Mouse (Mus musculus) embryonic facial prominence, embryonic 12.5 days (tissue): ENCODE results near the gene Gak. TPM values are rescaled to one million over a fixed set of nuclear protein-coding genes. Genes with fewer than 3 reads are reported as not detected.
"Not testable (repeated sequence)": the region's sequence is repeated elsewhere in the genome, so short reads cannot be mapped to it uniquely, and the experiment has no call there.

Source experiments
- ATAC-seq: fragments of 200-750 bp; cut with Nextera tagmentation; 2 replicates; pipeline ENCODE4 v1.8.0; 2017; ENCODE audit not compliant: insufficient number of reproducible peaks, insufficient read depth, low FRiP score, low TSS enrichment
- H3K27ac ChIP-seq: fragments of 300-500 bp; sonication (generic); 2 replicates; pipeline ENCODE4 v1.5.1; 2016; ENCODE audit warnings: mild to moderate bottlenecking
- H3K27me3 ChIP-seq: fragments of 300-500 bp; sonication (generic); 2 replicates; pipeline ENCODE4 v1.6.1; 2016; ENCODE audit warnings: mild to moderate bottlenecking, moderate library complexity
- H3K36me3 ChIP-seq: fragments of 300-500 bp; sonication (generic); 2 replicates; pipeline ENCODE4 v1.6.1; 2016; ENCODE audit warnings: mild to moderate bottlenecking
- H3K4me1 ChIP-seq: fragments of 300-500 bp; sonication (generic); 2 replicates; pipeline ENCODE4 v1.6.1; 2016
- H3K4me2 ChIP-seq: fragments of 300-500 bp; sonication (generic); replicated peaks from 2 replicates; pipeline ENCODE4 v1.6.1; 2016; ENCODE audit warnings: mild to moderate bottlenecking, moderate library complexity
- H3K4me3 ChIP-seq: fragments of 300-500 bp; sonication (generic); 2 replicates; pipeline ENCODE4 v1.5.1; 2016; ENCODE audit warnings: mild to moderate bottlenecking
- H3K9ac ChIP-seq: fragments of 300-500 bp; sonication (generic); 2 replicates; pipeline ENCODE4 v1.6.1; 2016; ENCODE audit warnings: mild to moderate bottlenecking, moderate library complexity
- H3K9me3 ChIP-seq: fragments of 300-500 bp; sonication (generic); 2 replicates; pipeline ENCODE4 v1.6.1; 2016; ENCODE audit warnings: mild to moderate bottlenecking, moderate library complexity
- WGBS: fragments of 180-500 bp; shearing (Covaris S2); methylation state at CpG from one replicate; pipeline ENCODE4 v1.1.7; 2016; 5-methylcytosine and 5-hydroxymethylcytosine counted together
- polyA plus RNA-seq: library from polyadenylated mRNA; unstranded; fragments of >200 nt; fragmentation: Nextera tagmentation; extraction: Ambion mirVana; gene quantifications from 2 replicates; pipeline ENCODE4 v1.2.1, GENCODE M21; 2016

The Gak gene
- polyA plus RNA-seq, 1 experiment from 2014 or later = 53.5 TPM

DNA sequence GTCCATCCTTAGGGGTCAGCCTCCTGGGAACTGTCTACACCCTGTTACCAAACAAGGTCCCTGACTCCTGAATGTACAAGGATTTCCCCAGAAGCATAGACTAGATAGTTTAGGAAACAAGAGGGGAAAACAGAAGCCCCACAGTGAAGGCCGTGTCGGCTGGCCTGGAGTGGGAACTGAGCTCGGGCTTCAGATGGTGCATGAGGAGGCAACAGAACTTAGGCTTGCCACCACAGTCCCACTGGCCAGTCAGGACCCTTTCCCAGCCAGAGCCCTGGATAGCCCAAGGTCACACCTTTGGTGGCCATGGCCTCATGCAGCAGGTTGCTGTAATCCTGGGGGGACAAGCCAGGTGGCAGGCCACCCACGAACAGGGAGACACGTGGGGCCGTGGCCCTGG, 23.8 kb upstream of the Gak start:
- Histone ChIP-seq H3K4me3 (no peak overlapping the region), H3K4me1 (no peaks in the 10 kb centered on the region), H3K9me3 (no peaks in the 10 kb centered on the region), H3K9ac (no peak overlapping the region), H3K27ac (no peak overlapping the region), H3K27me3 (no peaks in the 10 kb centered on the region), H3K4me2 (no peak overlapping the region), H3K36me3 (peaks cover 68% of the 10 kb centered on the region)
- 86% methylated on average over 6 of the region's 6 CpGs for WGBS
- no peak for ATAC-seq

DNA sequence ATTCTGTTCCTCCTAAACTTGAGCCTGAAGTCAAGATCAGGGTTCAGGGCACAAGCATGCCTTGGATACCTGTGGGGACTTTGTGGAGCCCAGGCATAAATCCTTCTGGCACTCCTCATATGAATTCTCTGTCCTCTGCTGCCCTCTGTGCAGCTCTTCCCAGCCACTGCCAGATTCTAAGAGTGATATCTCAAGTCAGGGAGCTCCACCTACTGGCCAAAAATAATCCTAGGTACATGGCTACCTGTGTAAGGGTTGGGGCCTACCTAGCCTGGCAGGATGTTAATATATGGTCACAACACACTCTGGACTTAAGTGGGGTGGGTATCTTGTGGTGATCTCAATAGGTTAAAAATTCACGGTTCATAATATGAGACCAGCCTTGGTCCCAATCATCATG, 22.3 kb upstream of the Gak start:
- Histone ChIP-seq H3K9ac (no peak overlapping the region), H3K4me2 (no peak overlapping the region), H3K36me3 (peaks cover 72% of the 10 kb centered on the region), H3K4me3 (no peak overlapping the region), H3K27ac (no peak overlapping the region), H3K4me1 (no peaks in the 10 kb centered on the region), H3K27me3 (no peaks in the 10 kb centered on the region), H3K9me3 (no peaks in the 10 kb centered on the region)
- ATAC-seq = no peak
- 62% methylated on average over 1 of the region's 1 CpGs for WGBS

DNA sequence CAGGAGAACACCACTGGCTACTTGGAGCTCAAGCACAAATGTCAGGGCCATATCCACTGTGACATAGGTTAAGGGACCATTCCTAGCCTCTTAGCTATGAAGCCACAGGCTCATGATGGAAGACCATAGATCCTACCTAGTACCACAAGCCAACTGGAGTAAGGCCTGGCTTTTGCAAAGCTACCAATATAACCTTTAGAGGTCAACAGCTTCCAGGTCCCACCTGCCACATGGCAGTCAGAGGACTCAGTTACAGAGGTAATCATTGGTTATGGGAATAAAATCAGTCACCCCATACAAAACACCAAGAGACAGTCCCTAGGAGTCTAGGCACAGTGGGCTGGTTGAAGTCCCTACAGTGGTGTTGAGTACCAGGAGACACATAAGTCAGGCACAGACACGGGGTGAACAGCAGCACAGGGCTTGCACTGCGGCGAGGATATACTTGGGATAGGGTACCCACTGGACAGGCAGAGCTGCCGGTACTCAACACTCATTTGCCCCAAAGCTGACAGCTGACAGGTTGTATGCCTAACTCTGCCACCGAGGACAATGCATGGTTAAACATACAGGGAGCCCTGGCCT, 21.7 kb upstream of the Gak start:
- Histone ChIP-seq H3K36me3 (peaks cover 70% of the 10 kb centered on the region), H3K27ac (no peak overlapping the region), H3K4me2 (no peak overlapping the region), H3K9me3 (no peaks in the 10 kb centered on the region), H3K4me1 (no peaks in the 10 kb centered on the region), H3K4me3 (no peak overlapping the region), H3K27me3 (no peaks in the 10 kb centered on the region), H3K9ac (no peak overlapping the region)
- WGBS = 79% methylated on average over 5 of the region's 5 CpGs
- ATAC-seq = no peak

DNA sequence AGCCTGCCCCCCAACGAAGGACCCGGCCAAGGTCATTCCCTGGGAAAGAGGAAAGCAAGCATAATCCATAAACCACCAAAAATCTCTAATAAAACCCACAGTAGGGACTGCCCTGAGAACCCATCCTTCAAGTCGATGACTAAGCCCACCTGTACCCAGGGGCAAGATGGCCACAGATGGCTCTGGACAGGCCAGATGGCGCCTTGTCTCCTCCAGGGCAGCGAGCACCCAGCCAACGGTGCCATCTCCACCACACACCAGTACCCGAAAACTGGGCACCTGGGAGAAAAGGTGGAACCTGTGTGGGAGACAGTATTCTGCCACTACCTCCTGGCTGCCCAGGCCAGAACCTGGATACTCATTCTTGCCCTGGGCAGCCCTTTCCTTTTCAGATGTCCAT, 20.8 kb upstream of the Gak start:
- H3K4me1 ChIP-seq = no peaks in the 10 kb centered on the region
- peaks cover 70% of the 10 kb centered on the region for H3K36me3 ChIP-seq
- H3K4me2 ChIP-seq = no peak overlapping the region
- no peak for ATAC-seq
- H3K27ac ChIP-seq = no peak overlapping the region
- H3K9ac ChIP-seq = no peak overlapping the region
- H3K9me3 ChIP-seq = no peaks in the 10 kb centered on the region
- 87% methylated on average over 7 of the region's 7 CpGs for WGBS
- H3K4me3 ChIP-seq = no peak overlapping the region
- no peaks in the 10 kb centered on the region for H3K27me3 ChIP-seq

DNA sequence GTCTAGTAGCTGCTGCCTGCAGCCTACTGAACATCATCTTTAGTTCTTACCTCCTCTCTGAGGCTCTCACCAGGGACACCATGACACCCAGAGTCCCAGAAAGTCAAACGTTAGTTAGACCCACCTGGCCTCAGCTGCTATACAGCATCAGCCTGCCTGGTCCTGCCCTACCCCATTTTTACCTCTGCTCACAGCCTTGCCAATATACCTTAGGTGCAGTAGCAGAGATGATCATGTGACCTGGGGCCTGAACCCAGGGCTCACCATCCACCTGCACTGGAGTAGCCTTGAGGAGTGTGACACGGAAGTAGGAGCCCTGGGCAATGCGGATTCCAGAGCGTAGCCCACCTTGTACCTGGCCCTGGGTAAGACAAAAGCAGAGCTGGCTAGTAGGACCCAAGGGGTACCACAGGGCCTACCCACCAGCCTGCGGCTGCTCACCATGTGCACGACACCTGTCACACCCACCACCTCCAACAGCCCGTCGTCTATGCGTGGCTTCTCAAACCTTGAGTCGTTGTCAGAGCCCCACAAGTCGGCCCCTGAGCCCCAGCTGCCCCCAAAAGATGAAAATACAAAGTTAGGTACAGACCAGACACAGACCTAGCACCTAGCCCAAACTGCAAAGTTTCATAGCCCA, 19.5 kb upstream of the Gak start:
- WGBS = 91% methylated on average over 11 of the region's 11 CpGs
- no peak overlapping the region for H3K4me3 ChIP-seq
- H3K9me3 ChIP-seq = no peaks in the 10 kb centered on the region
- H3K4me1 ChIP-seq = no peaks in the 10 kb centered on the region
- peaks cover 65% of the 10 kb centered on the region for H3K36me3 ChIP-seq
- no peak for ATAC-seq
- no peaks in the 10 kb centered on the region for H3K27me3 ChIP-seq
- no peak overlapping the region for H3K9ac ChIP-seq
- H3K27ac ChIP-seq = no peak overlapping the region
- no peak overlapping the region for H3K4me2 ChIP-seq

DNA sequence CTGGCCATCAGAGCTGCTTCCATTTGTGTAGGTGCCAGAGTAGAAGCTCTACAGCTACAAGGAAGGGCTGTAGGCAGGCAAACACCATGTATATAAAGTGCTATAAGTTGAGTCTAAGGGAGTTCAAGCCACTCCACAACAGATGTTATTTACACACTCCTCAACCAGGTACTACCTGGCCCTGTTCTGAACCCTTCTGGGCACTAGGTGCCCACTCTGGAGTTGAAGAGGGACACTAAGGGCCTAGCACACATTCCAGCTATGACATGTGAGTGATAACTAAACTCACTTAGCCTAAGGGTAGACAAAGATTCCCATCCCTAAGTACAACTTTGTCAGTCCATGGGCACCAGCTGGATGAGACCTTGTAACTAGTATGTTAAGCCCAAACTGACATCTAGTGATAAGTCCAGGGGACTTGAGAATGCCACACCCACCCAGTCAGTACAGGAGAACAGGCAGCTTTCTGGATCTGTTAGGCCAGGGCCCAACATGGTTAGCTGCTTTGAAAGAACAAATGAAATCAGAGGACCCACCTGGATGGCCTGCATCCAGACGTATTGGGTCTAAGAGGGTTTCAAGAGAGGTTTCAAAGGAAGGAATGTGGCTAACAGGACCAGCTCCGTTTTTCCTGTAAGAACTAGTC, 18.4 kb upstream of the Gak start:
- no peak overlapping the region for H3K4me3 ChIP-seq
- no peak for ATAC-seq
- no peak overlapping the region for H3K4me2 ChIP-seq
- H3K27me3 ChIP-seq = no peaks in the 10 kb centered on the region
- H3K9ac ChIP-seq = no peak overlapping the region
- H3K9me3 ChIP-seq = no peaks in the 10 kb centered on the region
- 86% methylated on average over 2 of the region's 2 CpGs for WGBS
- H3K4me1 ChIP-seq = no peaks in the 10 kb centered on the region
- no peak overlapping the region for H3K27ac ChIP-seq
- peaks cover 64% of the 10 kb centered on the region for H3K36me3 ChIP-seq

DNA sequence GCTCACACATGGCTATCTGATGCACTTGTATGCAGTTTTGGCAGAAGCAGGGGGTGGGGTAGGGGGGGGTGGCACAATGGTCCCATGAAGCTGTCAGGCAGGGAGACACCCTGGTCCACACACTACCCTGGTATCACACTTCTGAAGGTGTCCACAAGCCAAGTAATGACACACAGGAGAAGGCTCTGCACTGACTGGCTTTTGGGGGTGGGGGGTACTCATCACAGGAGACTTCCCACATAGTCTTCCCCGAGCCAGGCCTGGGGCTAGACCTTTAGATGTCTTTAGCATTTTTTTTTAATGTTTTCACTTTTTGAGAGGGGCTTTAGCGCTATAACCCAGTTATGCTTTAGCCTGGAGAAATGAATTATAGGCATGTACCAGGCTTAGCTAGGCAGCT, 17.8 kb upstream of the Gak start:
- no peak for ATAC-seq
- WGBS = 85% methylated on average over 2 of the region's 2 CpGs
- H3K36me3 ChIP-seq = peaks cover 63% of the 10 kb centered on the region

DNA sequence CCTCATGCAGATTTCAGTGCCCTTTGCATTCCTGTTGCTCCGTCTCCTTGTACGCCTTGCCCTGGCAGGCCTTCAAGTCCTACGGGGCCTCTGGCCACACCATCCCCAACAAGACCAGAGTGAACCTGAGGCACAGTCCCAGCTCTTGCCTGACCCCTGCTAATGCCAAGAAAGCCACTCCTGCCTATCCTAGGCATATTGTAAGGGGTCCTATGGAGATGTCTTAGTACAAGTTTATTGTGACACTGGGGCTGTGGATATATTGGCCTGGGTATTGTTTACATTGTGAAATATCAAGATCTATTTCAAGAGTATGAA, 16.7 kb upstream of the Gak start:
- H3K36me3 ChIP-seq = peaks cover 64% of the 10 kb centered on the region
- no peak for ATAC-seq
- no peaks in the 10 kb centered on the region for H3K27me3 ChIP-seq
- no peak overlapping the region for H3K4me3 ChIP-seq
- 87% methylated on average over 3 of the region's 3 CpGs for WGBS
- H3K27ac ChIP-seq = no peak overlapping the region
- H3K4me1 ChIP-seq = no peaks in the 10 kb centered on the region
- H3K4me2 ChIP-seq = no peak overlapping the region
- H3K9ac ChIP-seq = no peak overlapping the region
- H3K9me3 ChIP-seq = no peaks in the 10 kb centered on the region

More for the DNA sequence above, 17.8 kb upstream of the Gak start:
- Histone ChIP-seq H3K4me2 (no peak overlapping the region), H3K4me3 (no peak overlapping the region), H3K9me3 (no peaks in the 10 kb centered on the region), H3K4me1 (no peaks in the 10 kb centered on the region), H3K9ac (no peak overlapping the region), H3K27me3 (no peaks in the 10 kb centered on the region), H3K27ac (no peak overlapping the region)

DNA sequence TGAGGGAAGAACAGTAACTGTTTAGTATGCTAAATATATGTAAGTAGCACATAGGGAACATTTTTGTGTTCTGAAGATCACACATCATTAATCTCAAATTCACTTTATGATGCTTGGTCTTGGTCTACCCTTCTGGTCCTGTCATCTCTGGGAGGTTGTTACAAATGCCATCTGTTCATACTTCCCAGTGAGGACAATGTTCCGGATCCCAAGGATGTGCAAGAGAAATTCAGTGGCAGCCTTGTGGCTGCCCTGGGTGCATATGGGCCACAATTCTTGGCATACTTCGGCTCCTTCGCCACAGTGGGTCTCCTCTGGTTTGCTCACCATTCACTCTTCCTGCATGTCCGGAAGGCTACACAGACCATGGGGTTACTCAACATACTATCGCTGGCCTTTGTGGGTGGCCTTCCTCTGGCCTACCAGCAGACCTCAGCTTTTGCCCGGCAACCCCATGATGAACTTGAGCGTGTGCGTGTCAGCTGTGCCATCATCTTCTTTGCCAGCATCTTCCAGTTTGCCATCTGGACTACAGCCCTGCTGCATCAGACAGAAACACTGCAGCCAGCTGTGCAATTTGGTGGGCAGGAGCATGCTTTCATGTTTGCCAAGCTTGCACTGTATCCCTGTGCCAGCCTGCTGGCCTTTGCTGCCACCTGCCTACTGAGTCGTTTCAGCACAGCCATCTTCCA, 16.2 kb upstream of the Gak start:
- 91% methylated on average over 9 of the region's 9 CpGs for WGBS

DNA sequence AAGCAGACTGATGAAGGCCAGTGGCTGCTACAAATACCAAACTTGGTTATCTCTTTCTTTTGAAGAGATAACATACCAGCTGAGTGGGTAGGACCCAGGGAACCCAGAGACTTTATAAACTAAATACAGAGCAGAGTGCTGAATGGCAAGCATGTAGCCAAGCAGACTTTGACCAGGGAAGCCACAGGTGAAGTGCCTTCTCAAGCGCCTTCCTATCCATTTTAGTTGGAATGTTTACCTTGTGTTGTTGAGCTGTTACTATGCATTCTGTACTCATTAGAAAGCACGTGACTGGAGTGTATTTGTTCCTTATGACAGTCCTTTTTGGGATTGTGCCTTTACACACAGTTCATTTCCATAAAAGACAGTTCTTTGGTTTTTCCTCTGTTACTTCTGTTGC, 14.1 kb upstream of the Gak start:
- H3K9me3 ChIP-seq = no peaks in the 10 kb centered on the region
- H3K27ac ChIP-seq = no peak overlapping the region
- H3K36me3 ChIP-seq = peaks cover 63% of the 10 kb centered on the region
- no peaks in the 10 kb centered on the region for H3K4me1 ChIP-seq
- no peak for ATAC-seq
- H3K9ac ChIP-seq = no peak overlapping the region
- no peaks in the 10 kb centered on the region for H3K27me3 ChIP-seq
- 75% methylated on average over 2 of the region's 2 CpGs for WGBS
- H3K4me3 ChIP-seq = no peak overlapping the region
- H3K4me2 ChIP-seq = no peak overlapping the region

More for the DNA sequence above, 16.2 kb upstream of the Gak start:
- Histone ChIP-seq H3K36me3 (peaks cover 64% of the 10 kb centered on the region), H3K4me1 (no peaks in the 10 kb centered on the region), H3K4me2 (no peak overlapping the region), H3K27ac (no peak overlapping the region), H3K4me3 (no peak overlapping the region), H3K27me3 (no peaks in the 10 kb centered on the region), H3K9me3 (no peaks in the 10 kb centered on the region), H3K9ac (no peak overlapping the region)
- no peak for ATAC-seq

DNA sequence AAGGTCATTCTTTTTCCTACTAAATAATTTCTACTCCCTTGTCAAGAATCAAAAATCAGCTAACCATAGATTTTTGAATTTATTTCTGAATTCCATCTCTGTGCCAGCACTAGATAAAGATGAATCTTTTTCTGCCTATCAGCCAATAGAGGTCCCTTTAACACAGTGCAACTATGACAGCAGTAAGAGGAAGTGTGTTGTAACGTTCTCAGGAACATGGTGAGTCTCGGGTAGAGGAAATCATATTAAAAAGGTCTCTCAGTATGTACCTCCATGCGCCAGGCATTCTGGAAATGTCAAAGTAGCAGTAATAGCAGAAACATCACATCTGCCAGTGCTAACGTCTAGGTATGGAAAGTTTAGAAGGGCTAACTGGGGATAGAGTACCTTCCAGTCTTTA, 6.6 kb upstream of the Gak start:
- H3K4me3 ChIP-seq = no peak overlapping the region
- H3K4me2 ChIP-seq = no peak overlapping the region
- H3K4me1 ChIP-seq = no peaks in the 10 kb centered on the region
- H3K27ac ChIP-seq = no peak overlapping the region
- WGBS = 73% methylated on average over 4 of the region's 4 CpGs
- peaks cover 14% of the 10 kb centered on the region; the same call in 1 of the 2 replicates for H3K36me3 ChIP-seq
- H3K9ac ChIP-seq = no peak overlapping the region
- no peaks in the 10 kb centered on the region for H3K9me3 ChIP-seq
- no peak for ATAC-seq
- no peaks in the 10 kb centered on the region for H3K27me3 ChIP-seq

DNA sequence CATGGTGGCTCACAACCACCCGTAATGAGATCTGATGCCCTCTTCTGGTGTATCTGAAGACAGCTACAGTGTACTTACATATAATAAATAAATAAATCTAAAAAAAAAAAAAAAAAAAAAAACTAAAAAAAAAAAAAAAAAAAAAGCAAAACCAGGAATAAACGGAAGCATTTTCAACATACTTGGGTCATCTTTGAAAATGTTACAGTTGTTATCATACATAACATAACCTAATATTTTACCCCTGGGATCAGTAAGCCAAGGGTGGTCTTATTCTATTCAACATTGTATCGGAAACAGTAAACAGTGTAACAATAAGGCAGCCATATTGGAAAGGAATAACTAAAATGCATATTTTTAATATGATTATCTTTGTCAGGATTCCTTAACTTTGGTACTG, 4.5 kb upstream of the Gak start:
- not testable (repeated sequence) for H3K27me3 ChIP-seq, H3K36me3 ChIP-seq, H3K4me2 ChIP-seq, H3K27ac ChIP-seq, H3K9me3 ChIP-seq, H3K4me3 ChIP-seq, H3K4me1 ChIP-seq, ATAC-seq, H3K9ac ChIP-seq
- WGBS = 75% methylated on average over 3 of the region's 3 CpGs
